Mouse (Mus musculus) frontal cortex, adult (tissue): ENCODE measurements at regions not wholly inside any gene's neighbourhood (a gene's known extent, or its start where the extent isn't known, plus 50 kb on each side); places are given as distances from the start of the nearest gene placed in this dataset.
A peak's percentile ranks its signal among the peaks of the same experiment; 100 is the strongest.

Experiments
- ATAC-seq: cut with Nextera tagmentation; 2 replicates; pipeline ENCODE4 v1.9.2; 2017; ENCODE audit warnings: mild to moderate bottlenecking, moderate library complexity, mixed read lengths; ENCODE audit not compliant: low TSS enrichment

- ATAC-seq = no peak
These were observed 490.1 kb downstream of the Gm6377 start for GRCm38 (mm10) chrX:109686502-109687130.

- 0 out of 2 replicates have a peak, but pooled peaks have one; percentile 52 for ATAC-seq
These were observed 538.5 kb downstream of the Gm6377 start for GRCm38 (mm10) chrX:109734961-109735537.

GRCm38 (mm10) chrX:109735967-109736366 lies 539.4 kb downstream of the Gm6377 start:
- no peak for ATAC-seq
